Comparison of ENCODE assay signal across 14 mouse cellular contexts in the genomic region with DNA sequence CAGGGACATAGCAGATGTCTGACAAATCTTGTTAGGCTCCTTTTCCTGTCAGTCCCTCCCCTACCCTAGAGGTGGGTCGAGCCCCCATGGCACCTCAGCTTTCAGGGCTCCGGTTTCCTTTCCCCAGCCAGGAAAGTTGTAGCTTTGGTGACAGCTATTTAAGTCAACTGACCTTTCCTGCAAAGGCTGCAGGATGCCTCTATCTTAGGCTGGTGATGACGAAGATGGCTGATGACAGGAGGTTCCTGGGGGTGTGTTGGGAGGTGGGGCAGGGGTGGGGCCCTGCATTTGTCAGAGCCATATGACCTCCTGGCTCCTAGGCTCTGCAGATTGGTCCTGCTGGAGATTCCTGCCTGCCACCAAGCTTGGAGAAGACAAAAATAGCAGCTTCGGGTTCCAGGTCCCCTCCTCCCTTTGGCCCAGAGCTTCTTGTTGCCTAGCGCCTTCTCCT. TPM values are rescaled to one million over a fixed set of nuclear protein-coding genes. Genes with fewer than 3 reads are reported as not detected.
A peak's percentile ranks its signal among the peaks of the same experiment; 100 is the strongest.
DNase-seq lines count a peak whose midpoint lies in the region; ATAC-seq lines count a peak whose summit lies in the region.
"Had no signal": no experiment of that assay in that cellular context is flagged by ENCODE, and none has a peak within 500 bp of the region (broad histone marks: within the 10 kb centered on the region; RNA-seq: fewer than 3 reads in every experiment).

No protein-coding gene starts in this region.

- ATAC-seq in megakaryocyte, adult 5-6 weeks (ENCODE audit: poor library complexity, severe bottlenecking): no peak
- ATAC-seq: intestine, embryonic 16.5 days had no signal

- peak; percentile 82 for DNase-seq in adrenal gland, adult 2 months
- DNase-seq in adrenal gland, postnatal 14 days: peak; percentile 64
- DNase-seq in heart, adult 18-20 months: peak; percentile 76 to 89
- DNase-seq in heart, postnatal 14 days: peak; percentile 53 to 69
- no peak for DNase-seq in liver
- DNase-seq in urinary bladder, postnatal 36 days (ENCODE audit: low spot score in 2 of 2): no peak
- DNase-seq: thymus, postnatal 25 days had no signal

- intact Hi-C loops in heart, postnatal 14 days (cut with DNase I): no loop called here

RNA-seq across cellular contexts. Expression of a gene that starts 22.6 kb away (rescaled TPM):
- total RNA-seq in adrenal gland, adult 2 months (2021): under 1 TPM; 0.29 to 0.52 TPM
- 0.19 and 0.24 TPM in 2 replicates for polyA plus RNA-seq in adrenal gland, adult 2 months (2012; rRNA removed)
- total RNA-seq in adrenal gland, postnatal 14 days (2021): 0.26 and 0.53 TPM in 2 replicates
- total RNA-seq in heart, adult 18-20 months (2021): under 1 TPM; 0.60 to 0.77 TPM
- under 1 TPM; 0.56 to 0.86 TPM for total RNA-seq in heart, postnatal 14 days (2021)
- total RNA-seq in megakaryocyte, adult 5-6 weeks (2015): 0.55 and 0.56 TPM in 2 replicates
- 0.04 and 0.41 TPM in 2 replicates for total RNA-seq in megakaryocyte, adult 5-6 weeks (2017)

RNA-seq across cellular contexts. Expression of a gene that starts 22.9 kb away (rescaled TPM):
- 1,000 to 10,000 TPM; 1,004 to 1,607 TPM for total RNA-seq in adrenal gland, adult 2 months (2021)
- polyA plus RNA-seq in adrenal gland, adult 2 months (2012; rRNA removed): 279 and 350 TPM in 2 replicates
- 950 and 1,478 TPM in 2 replicates for total RNA-seq in adrenal gland, postnatal 14 days (2021)
- total RNA-seq in heart, adult 18-20 months (2021): 100 to 1,000 TPM; 539 to 709 TPM
- 100 to 1,000 TPM; 341 to 414 TPM for total RNA-seq in heart, postnatal 14 days (2021)
- total RNA-seq in megakaryocyte, adult 5-6 weeks (2015): 58.1 and 63.4 TPM in 2 replicates
- 79.0 and 91.0 TPM in 2 replicates for total RNA-seq in megakaryocyte, adult 5-6 weeks (2017)

RNA-seq across cellular contexts. Expression of a gene that starts 31.1 kb away (rescaled TPM):
- not detected for total RNA-seq in adrenal gland, adult 2 months (2021)
- not detected in 2 replicates for polyA plus RNA-seq in adrenal gland, adult 2 months (2012; rRNA removed)
- total RNA-seq in adrenal gland, postnatal 14 days (2021): not detected in 2 replicates
- total RNA-seq in heart, adult 18-20 months (2021): not detected
- not detected for total RNA-seq in heart, postnatal 14 days (2021)
- not detected in 2 replicates for total RNA-seq in megakaryocyte, adult 5-6 weeks (2015)
- total RNA-seq in megakaryocyte, adult 5-6 weeks (2017): not detected in 2 replicates
- total RNA-seq: hematopoietic stem cell, adult 5-6 weeks had no signal
- polyA plus RNA-seq: embryonic facial prominence, embryonic 11.5 days; forebrain, embryonic 12.5 days; intestine, embryonic 16.5 days; limb, embryonic 12.5 days; myocyte had no signal

RNA-seq across cellular contexts. Expression of a gene that starts 48.5 kb away (rescaled TPM):
- not detected for total RNA-seq in adrenal gland, adult 2 months (2021)
- polyA plus RNA-seq in adrenal gland, adult 2 months (2012; rRNA removed): not detected in 2 replicates
- not detected in 2 replicates for total RNA-seq in adrenal gland, postnatal 14 days (2021)
- total RNA-seq in heart, adult 18-20 months (2021): not detected
- not detected for total RNA-seq in heart, postnatal 14 days (2021)
- 0.09 TPM in 1 of 2 replicates, not detected in the other for total RNA-seq in megakaryocyte, adult 5-6 weeks (2015)
- 0.18 TPM in 1 of 2 replicates, not detected in the other for total RNA-seq in megakaryocyte, adult 5-6 weeks (2017)
- total RNA-seq: hematopoietic stem cell, adult 5-6 weeks had no signal

Comparison
In these comparisons a context has a peak if more than half of its experiments do, and no peak if none do; other contexts are left out.
1. DNase-seq: peak in adrenal gland, adult 2 months (single experiment), adrenal gland, postnatal 14 days (single experiment), heart, adult 18-20 months (2 of 2) and heart, postnatal 14 days (2 of 2); none in liver (single experiment) and urinary bladder, postnatal 36 days (0 of 2).